In genomic region chr5:37242360-37243168, GRCm38 (mm10) we compare ENCODE assay signal across 8 mouse cellular contexts. TPM values are rescaled to one million over a fixed set of nuclear protein-coding genes. Genes with fewer than 3 reads are reported as not detected.
DNase-seq lines count a peak whose midpoint lies in the region; ATAC-seq and TF ChIP-seq lines count a peak whose summit lies in the region.

No protein-coding gene starts in this region.

- TF ChIP-seq CTCF in ES-Bruce4 (IDR thresholded peaks at IDR 0.05; ENCODE audit: low read depth, low read length), result no peak

- H3K4me3 ChIP-seq in heart, embryonic 11.5 days (ENCODE audit: low read depth, low read length), result peak overlapping the region; percentile 39
- H3K4me3 ChIP-seq in ES-Bruce4 (ENCODE audit: low read depth, low read length), result peak overlapping the region; percentile 68
- H3K4me3 ChIP-seq in embryonic facial prominence, embryonic 15.5 days (replicated peaks), result peak overlapping the region; percentile 41
- H3K4me3 ChIP-seq in liver, embryonic 12.5 days, result peak overlapping the region; percentile 36

- no peaks in the 10 kb centered on the region for H3K9me3 ChIP-seq in heart, embryonic 11.5 days (replicated peaks; ENCODE audit: control insufficient read depth, low read length)
- no peaks in the 10 kb centered on the region for H3K9me3 ChIP-seq in ES-Bruce4 (replicated peaks; ENCODE audit: control insufficient read depth, insufficient read depth, low read length, poor library complexity, severe bottlenecking)
- H3K9me3 ChIP-seq in embryonic facial prominence, embryonic 15.5 days (replicated peaks), result no peaks in the 10 kb centered on the region
- H3K9me3 ChIP-seq in liver, embryonic 12.5 days (replicated peaks), result no peaks in the 10 kb centered on the region; the same call in 1 of the 2 replicates

- no peak overlapping the region for H3K27ac ChIP-seq in heart, embryonic 11.5 days (ENCODE audit: low read depth, low read length)
- no peak overlapping the region for H3K27ac ChIP-seq in ES-Bruce4 (ENCODE audit: insufficient read depth, low read length)
- no peak overlapping the region for H3K27ac ChIP-seq in embryonic facial prominence, embryonic 15.5 days (replicated peaks)
- H3K27ac ChIP-seq in liver, embryonic 12.5 days, result no peak overlapping the region

- H3K4me1 ChIP-seq in heart, embryonic 11.5 days (ENCODE audit: control insufficient read depth, insufficient read depth, low read length), result peaks cover 24% of the 10 kb centered on the region
- H3K4me1 ChIP-seq in ES-Bruce4 (ENCODE audit: control insufficient read depth, insufficient read depth, low read length), result peaks cover 5% of the 10 kb centered on the region
- H3K4me1 ChIP-seq in embryonic facial prominence, embryonic 15.5 days, result peaks cover 28% of the 10 kb centered on the region
- peaks cover 25% of the 10 kb centered on the region for H3K4me1 ChIP-seq in liver, embryonic 12.5 days

- H3K4me2 ChIP-seq in heart, embryonic 11.5 days, result peak overlapping the region; percentile 67
- peak overlapping the region; percentile 70 for H3K4me2 ChIP-seq in embryonic facial prominence, embryonic 15.5 days (replicated peaks)
- H3K4me2 ChIP-seq in liver, embryonic 12.5 days, result peak overlapping the region; percentile 63

- H3K36me3 ChIP-seq in heart, embryonic 11.5 days (ENCODE audit: control insufficient read depth, insufficient read depth, low read length), result no peaks in the 10 kb centered on the region
- H3K36me3 ChIP-seq in ES-Bruce4 (ENCODE audit: control insufficient read depth, insufficient read depth, low read length, poor library complexity, severe bottlenecking), result no peaks in the 10 kb centered on the region
- no peaks in the 10 kb centered on the region for H3K36me3 ChIP-seq in embryonic facial prominence, embryonic 15.5 days
- no peaks in the 10 kb centered on the region for H3K36me3 ChIP-seq in liver, embryonic 12.5 days

- H3K27me3 ChIP-seq in heart, embryonic 11.5 days (ENCODE audit: control insufficient read depth, insufficient read depth, low read length), result peaks cover 80% of the 10 kb centered on the region
- H3K27me3 ChIP-seq in ES-Bruce4 (ENCODE audit: control insufficient read depth, insufficient read depth, low read length, poor library complexity, severe bottlenecking), result no peaks in the 10 kb centered on the region
- peaks cover 77% of the 10 kb centered on the region for H3K27me3 ChIP-seq in embryonic facial prominence, embryonic 15.5 days
- H3K27me3 ChIP-seq in liver, embryonic 12.5 days (replicated peaks), result peaks cover 84% of the 10 kb centered on the region

- H3K9ac ChIP-seq in heart, embryonic 11.5 days (ENCODE audit: low read depth, low read length), result no peak overlapping the region
- peak overlapping the region; percentile 33 for H3K9ac ChIP-seq in ES-Bruce4 (ENCODE audit: low read depth, poor library complexity, severe bottlenecking)
- no peak overlapping the region for H3K9ac ChIP-seq in embryonic facial prominence, embryonic 15.5 days
- no peak overlapping the region for H3K9ac ChIP-seq in liver, embryonic 12.5 days

- WGBS in heart, embryonic 11.5 days (ENCODE audit: insufficient replicate concordance), result 10% methylated on average over 44 of the region's 44 CpGs
- 11% methylated on average over 44 of the region's 44 CpGs for WGBS in embryonic facial prominence, embryonic 15.5 days
- WGBS in liver, embryonic 12.5 days (ENCODE audit: insufficient replicate concordance), result 11% methylated on average over 44 of the region's 44 CpGs

- no peak for DNase-seq in heart, adult 9 months (ENCODE audit: low spot score in 2 of 2)
- DNase-seq in left cerebral cortex, adult 8-10 months (ENCODE audit: low spot score in 2 of 2), result no peak

- TF ChIP-seq POLR2A in ES-Bruce4 (IDR thresholded peaks at IDR 0.05; ENCODE audit: insufficient read depth, low read length), result no peak

- TF ChIP-seq EP300 in ES-Bruce4 (IDR thresholded peaks at IDR 0.05; ENCODE audit: insufficient read depth, low read depth, low read length), result no peak

- ATAC-seq in heart, embryonic 11.5 days (replicated peaks; ENCODE audit: insufficient number of reproducible peaks, low FRiP score, low TSS enrichment), result no peak
- no peak for ATAC-seq in embryonic facial prominence, embryonic 15.5 days (ENCODE audit: insufficient number of reproducible peaks, low FRiP score, low TSS enrichment, low read depth)
- no peak for ATAC-seq in liver, embryonic 12.5 days
- ATAC-seq in inflammation-experienced regulatory T-cells, adult 6 months, result no peak
- ATAC-seq in activated CD4-positive, CD25-positive, alpha-beta regulatory T cell, adult 4 months, result no peak

RNA-seq across cellular contexts. Expression of gene Crmp1, which starts 0.8 kb away (rescaled TPM):
- polyA plus RNA-seq in heart, embryonic 11.5 days (2014; fragmentation: Nextera tagmentation; extraction: Ambion mirVana), result 11.4 and 11.8 TPM in 2 replicates
- polyA plus RNA-seq in ES-Bruce4 (2011; ENCODE audit: insufficient read depth, insufficient read length, low read depth, missing spikeins), result 17.0 and 17.4 TPM in 2 replicates
- 15.9 and 18.5 TPM in 2 replicates for polyA plus RNA-seq in embryonic facial prominence, embryonic 15.5 days (2015; fragmentation: Nextera tagmentation; extraction: Ambion mirVana)
- polyA plus RNA-seq in liver, embryonic 12.5 days (2016; fragmentation: Nextera tagmentation; extraction: Ambion mirVana), result 2.4 and 2.7 TPM in 2 replicates
- 10 to 100 TPM in 2 of 3 experiments, 1 to 10 TPM in 1; 9.3 to 31.3 (median 12.3) TPM for polyA plus RNA-seq in inflammation-experienced regulatory T-cells, adult 6 months (2017; shearing (Covaris generic))
- total RNA-seq in left cerebral cortex, adult 8-10 months (2022), result 100 to 1,000 TPM; 162 to 174 (median 169) TPM
- polyA plus RNA-seq in activated CD4-positive, CD25-positive, alpha-beta regulatory T cell, adult 4 months (2017; shearing (Covaris generic)), result 10 to 100 TPM; 11.2 to 11.5 TPM
